Mouse (Mus musculus) thymus, postnatal 10 days (tissue): ENCODE results near the gene Zscan2.

ENCODE experiments used
- DNase-seq, 2 experiments: peaks; one replicate each; pipeline ENCODE4 v3.0.0; 2021; ENCODE audit warnings: low spot score in 2 of 2

The Zscan2 gene

GRCm38 (mm10) chr7:80923165-80923564, 62.4 kb downstream of the Zscan2 start:
- no peak for DNase-seq
